Mouse (Mus musculus) kidney, adult 8-10 months (tissue): Measurements from ENCODE around the gene Tvp23a.

ENCODE experiments used
- DNase-seq, 2 experiments: peaks; one replicate each; pipeline ENCODE4 v3.0.0; 2022

Tvp23a gene

DNA sequence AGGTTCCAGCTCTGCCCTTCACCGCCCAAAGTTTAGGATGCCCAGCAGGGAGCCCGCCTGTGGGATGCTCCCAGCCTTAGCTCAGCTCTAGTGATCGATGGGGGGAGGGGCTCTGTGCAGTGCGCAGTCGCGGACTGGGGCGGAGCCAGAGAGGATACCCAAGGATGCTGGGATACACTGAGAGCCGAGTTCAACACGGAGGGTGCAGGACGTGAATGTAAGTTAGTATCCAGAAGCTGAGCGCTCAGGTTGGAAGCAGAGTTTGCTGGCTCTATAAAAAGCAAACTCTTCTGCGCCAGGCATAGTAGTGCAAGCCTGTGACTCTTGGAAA lies at the start of gene Tvp23a:
TSS of gene Tvp23a (minus strand) at position 99 of the 331 bp plus-strand sequence.
- DNase-seq, result no peak

DNA sequence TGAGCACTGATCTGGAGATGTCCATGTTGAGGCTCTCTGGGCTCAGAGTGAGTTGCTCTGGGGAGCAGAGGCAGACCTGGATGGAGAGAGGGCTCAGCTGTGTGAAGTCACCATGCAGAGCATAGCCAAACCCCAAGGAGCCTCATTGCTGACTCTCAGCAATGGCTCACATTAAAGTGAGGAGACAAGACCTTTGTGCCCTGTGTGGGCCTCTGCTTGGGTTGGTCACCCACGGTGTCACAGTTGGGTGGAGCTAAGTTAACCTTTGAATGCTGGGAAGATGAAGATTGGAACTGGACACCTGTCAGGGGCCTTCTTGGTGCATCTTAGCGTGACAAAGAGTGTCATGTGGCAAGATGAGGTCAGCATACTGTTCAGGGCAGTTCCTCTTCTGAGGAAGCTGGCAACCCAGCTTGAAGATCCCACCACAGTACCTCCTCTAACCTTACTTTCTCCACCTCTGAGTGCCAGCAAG lies 48.7 kb upstream of the Tvp23a start:
- DNase-seq, result peak; percentile 75 to 80

DNA sequence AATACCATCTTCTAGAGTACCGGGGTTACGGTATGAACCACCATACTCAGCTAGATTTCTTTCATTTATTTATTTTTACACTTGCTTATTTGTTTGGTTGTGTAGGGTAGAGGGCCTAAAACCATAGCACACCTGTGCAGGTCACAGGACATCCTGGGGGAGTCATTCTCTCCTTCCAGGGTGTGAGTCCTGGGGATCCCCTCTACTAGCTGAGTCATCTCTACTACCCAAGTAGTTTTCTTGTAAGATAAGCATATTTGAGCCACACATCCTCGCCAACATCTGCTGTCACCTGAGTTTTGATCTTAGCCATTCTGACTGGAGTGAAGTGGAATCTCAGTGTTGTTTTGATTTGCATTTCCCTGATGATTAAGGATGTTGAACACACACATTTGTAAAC lies 45.4 kb upstream of the Tvp23a start:
- no peak for DNase-seq

DNA sequence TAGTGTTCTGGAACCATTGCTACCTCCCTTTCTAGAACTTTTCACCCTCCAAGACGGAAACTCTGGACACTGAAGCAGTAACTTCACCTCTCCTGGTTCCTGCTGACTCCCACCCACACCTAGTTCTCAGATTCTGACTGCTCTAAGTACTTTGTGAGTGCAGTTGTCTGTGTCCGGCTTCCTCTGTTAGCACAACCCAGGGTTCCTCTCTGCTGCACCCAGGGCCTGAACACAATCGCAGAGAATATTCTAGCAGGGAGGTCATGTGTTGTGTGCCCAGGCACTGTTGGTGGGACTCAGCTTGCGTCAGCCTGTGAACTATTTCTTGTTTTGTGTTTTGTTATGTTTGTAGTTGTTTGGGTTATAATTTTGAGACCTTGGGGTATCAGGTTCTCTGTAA lies 44.6 kb upstream of the Tvp23a start:
- no peak for DNase-seq

DNA sequence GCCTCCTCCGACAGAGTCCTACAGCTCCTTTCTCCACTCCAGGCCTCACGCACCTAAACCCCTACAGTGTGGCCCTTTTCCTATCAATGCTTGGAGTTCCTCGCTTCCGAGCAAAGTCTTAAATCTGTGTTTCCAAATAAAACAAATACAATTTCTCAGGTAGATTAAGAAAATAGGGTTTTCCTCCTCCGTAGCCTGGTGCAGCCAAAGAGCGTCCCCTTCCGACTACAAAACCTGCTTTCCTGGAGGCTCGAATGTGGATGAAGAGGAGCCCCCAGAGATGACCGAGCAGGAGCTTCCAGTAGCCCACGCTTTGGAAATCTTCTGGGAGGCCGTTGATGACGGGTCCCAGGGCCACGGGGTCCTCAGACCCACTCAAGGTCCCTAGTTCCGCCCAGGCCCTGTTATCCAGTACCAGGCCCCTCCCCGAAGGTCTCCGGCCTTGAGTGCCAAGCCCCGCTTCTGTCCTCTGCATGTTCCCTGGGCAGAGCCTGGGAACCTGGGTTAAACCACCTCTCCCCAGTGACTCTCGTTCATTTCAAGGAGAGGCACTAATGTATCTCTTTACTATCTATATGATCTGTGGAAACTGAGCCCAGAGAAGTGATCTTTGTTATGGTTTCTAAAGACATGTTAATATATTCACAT lies 43.5 kb upstream of the Tvp23a start:
- no peak for DNase-seq

DNA sequence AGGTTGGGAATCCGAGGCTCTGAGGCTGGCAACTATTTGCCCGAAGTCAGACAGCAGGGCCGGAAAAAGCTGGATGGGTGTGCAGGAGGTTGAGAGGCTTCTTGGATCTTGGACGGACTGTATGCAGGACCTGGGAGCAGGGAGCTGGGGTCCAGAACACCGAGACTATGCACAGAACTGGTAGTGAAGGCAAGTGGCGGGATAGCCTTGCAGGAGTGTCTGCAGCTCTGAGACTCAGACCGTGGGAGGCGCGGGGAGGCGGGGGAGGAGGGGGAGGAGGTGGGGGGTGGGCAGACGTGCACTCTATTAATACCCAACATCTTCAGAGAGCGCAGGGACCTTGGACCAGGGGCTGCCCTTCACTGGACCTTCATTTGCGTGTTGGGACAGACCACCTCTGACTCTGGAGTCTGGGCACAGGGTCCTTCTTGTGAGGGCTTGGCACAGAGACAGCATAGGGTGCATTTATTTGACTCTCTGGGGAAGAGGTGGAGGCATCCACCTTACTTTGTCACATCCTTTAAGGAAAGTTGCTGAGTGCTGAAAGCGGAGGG lies 42.8 kb upstream of the Tvp23a start:
- no peak for DNase-seq

DNA sequence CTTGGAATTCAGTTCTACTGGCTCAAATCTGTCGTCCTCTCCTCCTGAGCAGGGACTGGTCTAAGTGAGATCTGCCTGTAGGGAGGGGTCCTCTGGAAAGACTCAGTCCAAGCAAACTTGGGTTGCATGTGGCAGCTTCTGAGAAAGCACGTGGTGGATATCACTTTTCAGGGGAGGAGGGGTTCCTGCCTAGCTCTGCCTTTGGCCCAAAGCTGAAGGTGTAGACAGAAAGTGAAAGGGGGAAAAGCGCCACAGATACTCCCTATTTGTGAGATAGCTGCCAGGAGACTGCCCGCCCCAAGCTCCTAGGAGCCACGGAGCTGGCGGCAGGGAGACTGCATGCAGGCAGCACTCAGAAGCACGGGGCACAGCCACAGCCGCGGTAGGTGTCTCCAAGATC lies 42.3 kb upstream of the Tvp23a start:
- peak in 1 of 2 experiments; percentile 20 for DNase-seq

DNA sequence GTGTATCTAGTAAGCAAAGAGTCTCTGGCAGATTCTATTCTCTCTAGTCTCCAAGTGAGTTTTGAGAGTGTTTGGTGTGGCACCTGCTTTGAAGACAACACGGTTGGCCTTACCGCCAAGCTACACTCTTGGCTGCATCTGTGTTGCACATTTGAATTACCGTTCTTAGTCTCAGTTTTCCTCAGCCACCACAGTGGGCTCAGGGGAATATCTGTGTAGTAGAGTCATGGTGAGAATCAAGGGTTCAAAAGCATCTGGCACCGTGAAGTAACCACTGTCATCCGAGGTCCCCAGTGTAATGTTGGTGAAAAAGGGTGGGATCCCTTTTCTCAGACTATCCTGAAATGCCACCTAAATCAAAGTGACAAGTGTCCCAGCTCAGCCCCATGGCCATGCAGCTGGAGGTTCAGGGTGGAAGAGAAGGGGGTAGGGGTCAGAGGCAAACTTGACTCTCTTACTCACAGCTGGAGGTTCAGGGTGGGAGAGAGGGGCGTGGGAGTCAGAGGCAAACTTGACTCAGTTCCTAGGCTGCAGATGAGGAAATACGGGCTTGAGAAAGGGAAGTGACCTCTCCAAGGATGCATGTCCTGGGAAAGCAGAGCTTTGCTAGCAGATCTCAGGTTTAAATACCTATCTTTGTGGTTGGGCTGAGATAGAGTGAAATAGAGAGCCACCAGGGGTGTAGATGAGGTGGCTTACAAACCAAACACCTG lies 41.8 kb upstream of the Tvp23a start:
- no peak for DNase-seq

DNA sequence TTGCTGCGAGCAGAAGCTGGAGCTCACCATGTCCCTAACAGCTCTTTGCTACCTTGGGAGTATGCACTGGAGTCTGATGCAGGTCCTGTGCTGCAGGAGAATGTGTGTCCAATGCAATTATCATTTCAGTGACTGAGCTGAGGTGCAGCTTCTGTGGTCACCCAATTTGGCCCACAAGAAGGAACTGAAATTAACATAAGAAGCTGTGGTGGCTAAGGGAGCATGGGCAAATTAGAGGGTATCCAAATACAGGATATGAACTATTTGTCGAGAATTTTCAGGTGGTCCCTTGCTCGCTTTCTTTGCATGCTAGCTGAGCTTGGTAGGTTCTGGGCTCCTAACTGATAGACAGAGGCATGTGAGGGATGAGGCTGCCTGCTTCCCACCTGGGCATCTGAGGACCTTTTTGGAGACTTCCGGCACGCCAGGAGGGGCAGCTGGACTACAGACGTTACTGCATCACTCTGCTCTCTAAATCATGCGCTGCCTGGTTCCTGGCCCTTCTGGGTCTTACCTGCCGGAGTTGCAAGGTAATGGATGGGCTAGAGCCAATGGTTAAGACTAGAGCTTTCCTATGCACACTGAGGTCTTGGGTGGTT lies 40.8 kb upstream of the Tvp23a start:
- no peak for DNase-seq

DNA sequence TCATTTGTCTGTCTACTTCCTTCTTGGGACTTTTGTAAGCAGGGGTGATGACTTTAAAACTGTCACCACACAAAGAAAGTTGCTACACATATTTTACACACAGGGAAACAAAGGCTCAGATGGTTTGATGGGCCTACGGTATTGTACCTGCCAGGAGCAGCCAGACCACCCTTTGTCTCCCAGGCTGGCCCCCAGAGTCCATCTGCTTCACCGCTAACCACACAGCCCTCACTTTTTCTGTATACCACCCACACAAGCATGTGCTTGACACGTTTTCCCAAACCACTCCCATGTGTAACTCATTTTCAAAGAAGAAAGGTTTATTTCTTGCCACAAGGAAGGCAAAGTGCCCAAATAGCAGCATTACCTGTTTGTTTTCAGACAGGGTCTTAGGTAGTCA lies 39.8 kb upstream of the Tvp23a start:
- no peak for DNase-seq

DNA sequence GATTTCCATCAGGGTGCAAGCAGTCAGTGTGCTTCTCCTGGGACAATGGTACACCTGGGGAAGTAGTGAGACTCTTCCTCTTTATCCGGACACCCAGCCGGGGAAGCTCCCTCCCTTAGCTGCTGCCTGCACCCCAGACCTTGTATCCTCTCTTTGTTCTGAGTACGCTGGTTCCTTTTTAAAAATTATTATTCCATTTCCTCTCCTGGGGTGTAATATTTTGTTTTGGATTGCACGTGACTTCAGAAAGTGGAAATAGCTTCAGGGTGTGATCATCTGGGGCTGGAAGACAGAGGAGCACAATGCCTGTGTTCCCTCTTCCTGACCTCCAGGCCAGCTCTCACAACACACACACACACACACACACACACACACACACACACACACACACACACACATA lies 35.2 kb upstream of the Tvp23a start:
- peak; percentile 33 to 51 for DNase-seq

DNA sequence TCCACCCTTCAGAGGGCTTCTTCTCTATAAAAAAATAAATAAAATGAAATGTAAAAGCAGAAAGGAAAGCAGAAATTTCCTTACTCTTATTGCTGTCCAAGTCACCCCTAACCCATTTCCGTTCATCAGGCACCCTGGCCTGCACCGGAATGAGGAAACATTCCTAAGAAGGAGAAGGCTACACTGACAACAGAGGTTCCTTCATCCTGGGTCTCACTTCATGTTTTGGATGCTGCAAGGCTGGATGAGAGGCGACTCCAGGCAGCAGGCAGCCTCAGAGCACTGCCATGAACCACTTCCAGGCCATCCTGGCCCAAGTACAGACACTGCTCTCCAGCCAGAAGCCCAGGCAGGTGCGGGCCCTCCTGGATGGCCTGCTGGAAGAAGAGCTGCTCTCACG lies 32.7 kb upstream of the Tvp23a start, which contains the start of gene Ciita:
TSS of gene Ciita (plus strand) at position 203 of the 400 bp plus-strand sequence.
- no peak for DNase-seq

DNA sequence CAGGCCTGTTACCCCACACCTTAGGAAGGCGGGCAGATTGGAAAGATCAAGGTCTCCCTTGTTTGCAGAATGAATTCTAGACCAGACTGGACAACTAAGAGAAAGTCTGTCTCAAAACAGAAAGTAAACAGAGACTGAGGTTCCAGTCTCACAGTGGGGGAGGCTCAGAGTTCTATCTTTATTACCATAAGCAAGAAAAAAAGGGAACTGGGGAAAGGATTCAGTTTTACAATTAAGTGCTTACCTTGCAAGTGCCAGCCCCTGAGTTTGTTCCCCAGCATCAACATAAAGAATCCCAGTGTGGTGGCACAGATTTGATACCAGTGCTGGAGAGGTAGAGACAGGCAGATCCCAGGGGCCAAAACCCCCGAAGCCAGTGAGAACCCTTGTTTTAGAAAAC lies 28.8 kb upstream of the Tvp23a start:
- DNase-seq, result no peak

DNA sequence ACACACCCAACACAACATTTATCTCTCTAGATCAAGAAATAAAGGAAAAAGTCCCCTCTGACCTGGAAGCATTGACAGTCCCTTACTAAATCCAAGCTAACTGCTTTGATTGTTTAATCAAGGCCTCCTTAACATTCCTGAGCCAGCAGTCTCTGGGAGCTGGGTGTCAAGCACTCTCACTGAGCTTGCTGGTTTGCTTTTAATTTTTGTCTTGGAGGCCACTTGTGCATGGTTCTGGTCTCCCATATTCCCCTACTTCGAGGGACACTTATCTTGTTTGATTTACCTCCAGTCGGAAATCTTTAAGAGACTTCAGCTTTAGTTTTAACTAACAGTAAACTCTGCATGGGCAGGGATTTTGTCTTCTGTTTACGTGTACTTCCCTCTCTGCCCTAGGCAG lies 27.8 kb upstream of the Tvp23a start:
- no peak for DNase-seq

DNA sequence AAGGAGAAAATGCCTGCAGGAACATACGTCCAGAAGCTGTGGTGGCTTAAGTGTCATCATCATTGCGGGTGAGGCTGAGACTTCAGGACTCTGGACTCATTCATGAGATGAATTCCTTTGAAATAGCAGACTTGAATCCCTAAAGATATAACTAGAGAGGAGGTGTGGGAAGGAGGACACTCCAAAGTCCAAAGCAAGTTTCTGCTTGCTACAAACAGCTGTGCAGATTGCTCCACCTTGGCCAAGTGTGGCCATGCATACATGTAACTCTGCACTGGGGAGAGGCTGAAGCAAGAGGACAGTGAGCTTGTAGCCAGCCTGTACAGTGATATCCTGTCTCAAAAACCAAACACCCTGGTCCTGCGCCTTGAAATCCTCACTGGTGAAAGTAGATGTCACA lies 24.8 kb upstream of the Tvp23a start:
- DNase-seq, result peak; percentile 39 to 41

DNA sequence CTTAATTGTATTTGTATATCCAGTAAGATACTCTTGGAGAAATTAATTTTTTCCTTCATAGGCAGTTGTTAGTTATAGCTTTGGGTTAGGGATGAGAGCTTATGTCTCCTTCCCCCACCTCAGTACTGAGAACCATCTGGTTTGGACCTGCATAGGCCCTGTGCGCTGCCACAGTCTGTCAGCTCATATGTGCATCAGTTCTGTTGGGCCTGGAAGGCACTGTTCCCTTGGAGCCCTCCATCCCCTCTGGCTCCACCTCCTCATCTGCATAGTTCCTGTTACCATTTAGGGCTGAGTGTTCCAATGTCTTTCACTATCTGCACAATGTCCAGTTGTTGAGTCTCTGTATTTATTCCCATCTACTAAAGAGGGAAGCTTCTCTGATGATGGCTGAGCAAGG lies 21.0 kb upstream of the Tvp23a start:
- no peak for DNase-seq

DNA sequence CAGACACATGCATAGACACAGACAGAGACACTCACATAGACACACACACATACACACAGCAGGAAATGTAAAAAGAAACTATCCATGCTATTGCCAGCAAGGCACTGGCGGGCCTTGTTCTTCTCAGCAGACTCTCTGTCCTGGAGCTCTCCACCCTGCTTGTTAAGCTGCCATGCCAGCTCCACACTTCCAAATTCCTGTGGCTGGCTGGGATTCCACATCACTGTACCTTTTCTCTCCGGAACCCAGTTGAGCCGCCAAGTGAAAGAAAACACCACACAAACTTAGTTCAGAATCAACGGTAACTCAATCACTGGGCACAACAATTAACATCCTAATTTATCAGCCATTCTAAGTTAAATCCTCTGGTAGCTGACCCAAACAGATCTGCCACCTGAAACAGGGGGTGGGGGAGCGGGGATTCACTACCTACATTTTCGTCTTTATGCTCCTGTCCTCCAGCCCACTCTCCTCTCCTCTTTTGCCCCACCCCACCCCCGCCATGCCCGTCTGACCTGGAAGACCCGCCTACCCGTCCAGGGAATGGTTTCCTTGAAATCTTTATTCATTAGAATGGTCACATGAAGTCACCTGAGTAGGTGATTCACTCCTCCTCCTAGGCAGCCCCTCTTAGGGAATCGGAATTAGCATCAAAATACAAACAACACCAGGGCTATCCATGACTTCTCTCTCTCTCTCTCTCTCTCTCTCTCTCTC lies 20.4 kb upstream of the Tvp23a start:
- DNase-seq, result no peak

DNA sequence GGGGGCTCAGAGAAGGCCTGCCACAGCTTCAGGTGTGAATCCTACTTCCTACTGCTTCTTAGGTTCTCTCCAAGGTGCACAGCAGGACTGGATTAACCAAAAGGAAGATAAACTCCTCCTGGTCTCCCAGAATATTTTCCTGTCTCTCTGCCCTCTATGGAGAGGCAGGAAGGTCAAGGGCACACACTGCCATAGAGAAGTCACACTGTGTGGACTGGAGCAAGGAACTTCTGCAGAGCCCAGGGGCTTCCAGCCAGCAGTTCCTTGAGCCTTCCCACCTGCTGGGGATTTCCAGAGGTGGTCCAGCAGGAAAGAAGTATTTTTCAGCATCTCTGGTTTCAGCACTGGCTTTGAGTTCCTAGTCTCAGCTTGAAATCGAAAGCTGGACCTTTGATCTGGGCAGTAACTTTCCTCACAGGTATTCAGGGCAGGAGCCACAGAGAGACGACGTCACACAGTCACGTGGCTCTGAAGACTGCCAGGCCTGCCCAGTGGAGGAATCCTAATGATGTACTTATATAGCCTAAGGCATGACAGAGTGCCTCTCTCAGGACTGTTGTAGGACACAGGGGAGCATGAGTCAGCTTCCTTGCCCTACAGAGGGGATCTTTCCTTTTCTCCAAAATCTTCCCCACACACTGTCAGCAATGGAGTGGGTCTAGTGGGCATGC lies 18.0 kb upstream of the Tvp23a start:
- peak; percentile 62 to 66 for DNase-seq

DNA sequence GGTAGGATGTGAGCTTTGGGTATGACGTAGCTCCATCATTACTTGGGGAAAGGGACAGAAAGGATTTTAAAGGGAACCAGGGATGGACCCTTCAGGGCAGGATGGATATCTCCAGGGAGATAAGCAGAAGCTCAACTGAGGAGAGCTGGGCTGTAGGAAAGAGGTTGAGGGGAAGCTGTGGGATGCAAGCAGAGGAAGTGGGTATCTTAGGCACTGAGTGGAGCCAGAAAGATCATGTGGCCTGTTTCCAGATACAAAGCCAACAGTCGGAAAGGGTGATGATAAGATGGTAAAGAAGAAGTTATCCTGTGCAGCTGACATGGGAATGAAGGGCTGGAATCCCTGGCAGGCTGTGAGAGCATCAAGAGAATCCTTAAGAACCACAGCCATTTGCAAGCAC lies 14.0 kb upstream of the Tvp23a start:
- no peak for DNase-seq

DNA sequence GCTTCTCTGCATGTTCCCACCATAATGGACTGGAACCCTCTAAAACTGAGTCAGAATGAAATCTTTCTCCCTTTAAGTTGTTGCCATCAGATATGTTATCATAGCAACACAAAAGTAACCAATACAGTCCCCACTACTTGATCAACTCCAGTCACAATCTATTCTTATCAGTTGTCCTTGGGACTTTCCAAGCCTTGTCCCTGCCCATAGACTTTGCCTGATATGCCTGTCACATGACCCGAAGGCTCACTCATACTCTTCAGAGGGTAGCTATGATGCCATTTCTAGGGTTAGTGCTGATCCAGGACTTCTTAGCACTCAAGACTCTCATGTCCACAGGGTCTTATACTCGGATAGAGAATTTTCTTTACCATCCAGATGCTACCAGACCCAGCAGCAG lies 13.0 kb upstream of the Tvp23a start:
- DNase-seq, result no peak

DNA sequence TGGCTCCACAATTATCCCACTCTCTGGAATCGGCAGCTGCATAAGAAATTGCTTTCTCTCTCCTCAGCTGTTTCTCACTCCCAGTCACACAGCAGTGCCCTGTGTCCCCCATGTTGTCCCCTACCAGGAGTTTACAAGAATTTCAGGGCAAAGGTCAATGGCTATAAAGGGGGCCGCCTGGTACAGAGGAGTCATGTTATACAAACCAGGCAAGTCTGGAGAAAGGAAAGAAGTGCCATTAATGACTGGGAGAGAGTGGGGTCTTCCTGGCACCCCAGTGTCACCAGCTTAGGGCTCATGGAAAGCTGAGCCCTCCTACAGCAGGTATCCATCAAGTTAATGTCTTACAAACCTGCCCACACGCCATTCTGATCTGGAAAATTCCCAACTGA lies 7.4 kb upstream of the Tvp23a start:
- DNase-seq, result no peak

DNA sequence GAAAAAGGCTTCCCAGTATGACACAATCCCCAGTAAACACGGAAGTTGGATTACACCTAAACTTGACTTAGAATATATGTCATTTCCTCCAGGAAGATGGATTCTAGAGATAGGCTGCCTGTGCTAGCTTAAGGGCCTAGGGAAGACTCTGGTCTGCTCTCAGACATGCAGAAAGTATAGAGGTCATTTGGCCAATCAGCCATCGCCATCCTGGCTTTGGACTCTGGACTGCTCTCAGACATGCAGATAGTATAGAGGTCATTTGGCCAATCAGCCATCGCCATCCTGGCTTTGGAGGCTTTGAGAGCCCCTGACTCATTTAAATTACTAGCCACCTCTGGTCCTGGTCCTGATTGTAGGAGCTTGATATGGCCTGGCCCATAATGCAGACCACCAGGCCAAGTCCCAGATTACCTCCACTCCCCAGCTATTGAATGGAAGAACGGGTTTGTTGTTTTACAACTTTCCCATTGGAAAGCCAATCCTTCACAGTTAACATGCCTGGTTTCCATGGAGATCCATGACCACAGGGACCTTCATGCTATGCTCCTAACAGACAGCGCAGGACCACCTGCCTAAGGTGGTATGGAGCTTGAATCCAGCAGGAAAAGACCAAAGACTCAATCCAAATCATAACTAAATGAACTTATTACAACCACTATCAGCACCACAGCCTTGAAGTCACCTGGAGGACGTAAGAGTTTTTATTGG lies 6.9 kb upstream of the Tvp23a start:
- no peak for DNase-seq
